Mouse (Mus musculus): ENCODE measurements around the gene Ssr4. TPM values are rescaled to one million over a fixed set of nuclear protein-coding genes. Genes with fewer than 3 reads are reported as not detected.
A peak's percentile ranks its signal among the peaks of the same experiment; 100 is the strongest.

Gene Ssr4
- total and polyA plus RNA-seq, 2 experiments from 2014 or later: 107 to 167 TPM

DNA sequence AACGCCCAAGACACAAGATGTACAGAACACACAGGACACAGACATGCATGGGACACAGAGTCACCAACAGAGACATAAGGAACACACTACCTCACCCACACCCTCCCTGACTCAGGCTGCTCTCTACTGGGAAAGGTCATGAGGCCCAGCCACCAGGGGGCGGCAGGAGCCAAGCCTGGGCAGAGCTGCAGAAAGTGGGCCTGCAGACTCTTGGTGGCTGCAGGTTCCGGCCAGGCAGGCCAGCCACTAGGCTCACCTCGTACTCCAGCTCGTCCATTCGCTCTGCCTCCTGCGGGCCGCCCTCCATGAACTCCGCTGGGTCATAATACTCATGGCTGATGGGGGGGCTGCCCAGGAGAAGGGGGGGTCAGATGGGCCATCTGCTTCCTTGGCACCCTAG is 11.7 kb downstream of the Ssr4 start:
- H3K27ac ChIP-seq (ENCODE audit: low read depth, low read length): no peak overlapping the region
- peak; percentile 35 for DNase-seq
- peak; percentile 71 for TF ChIP-seq CTCF (IDR thresholded peaks at IDR 0.05; ENCODE audit: low read depth)
- no peaks in the 10 kb centered on the region for H3K9me3 ChIP-seq (ENCODE audit: low read length)
- no peak overlapping the region for H3K4me3 ChIP-seq (ENCODE audit: low read depth, low read length)
- H3K36me3 ChIP-seq (ENCODE audit: insufficient read depth): peaks cover 16% of the 10 kb centered on the region; the same call in 1 of the 2 replicates
- 45% methylated on average over 9 of the region's 9 CpGs for WGBS
- ATAC-seq: peak; percentile 78
- no peaks in the 10 kb centered on the region for H3K27me3 ChIP-seq (ENCODE audit: insufficient read depth, low read length)
- H3K4me1 ChIP-seq (ENCODE audit: insufficient read depth): no peaks in the 10 kb centered on the region
- H3K4me2 ChIP-seq (ENCODE audit: low read depth): no peak overlapping the region
- H3K9ac ChIP-seq: no peak overlapping the region

GRCm38 (mm10) chrX:73805814-73806213 is 19.0 kb downstream of the Ssr4 start:
- Histone ChIP-seq H3K4me3 (ENCODE audit: low read depth, low read length) (no peak overlapping the region), H3K36me3 (ENCODE audit: insufficient read depth) (no peaks in the 10 kb centered on the region), H3K9me3 (ENCODE audit: low read length) (no peaks in the 10 kb centered on the region), H3K4me2 (ENCODE audit: low read depth) (no peak overlapping the region), H3K9ac (no peak overlapping the region), H3K27me3 (ENCODE audit: insufficient read depth, low read length) (no peaks in the 10 kb centered on the region), H3K4me1 (ENCODE audit: insufficient read depth) (no peaks in the 10 kb centered on the region), H3K27ac (ENCODE audit: low read depth, low read length) (no peak overlapping the region)
- 52% methylated on average over 1 of the region's 1 CpGs for WGBS
- ATAC-seq (peak; percentile 62; the same call in 1 of the 2 replicates), DNase-seq (no peak)
- no peak for TF ChIP-seq CTCF (IDR thresholded peaks at IDR 0.05; ENCODE audit: low read depth)

DNA sequence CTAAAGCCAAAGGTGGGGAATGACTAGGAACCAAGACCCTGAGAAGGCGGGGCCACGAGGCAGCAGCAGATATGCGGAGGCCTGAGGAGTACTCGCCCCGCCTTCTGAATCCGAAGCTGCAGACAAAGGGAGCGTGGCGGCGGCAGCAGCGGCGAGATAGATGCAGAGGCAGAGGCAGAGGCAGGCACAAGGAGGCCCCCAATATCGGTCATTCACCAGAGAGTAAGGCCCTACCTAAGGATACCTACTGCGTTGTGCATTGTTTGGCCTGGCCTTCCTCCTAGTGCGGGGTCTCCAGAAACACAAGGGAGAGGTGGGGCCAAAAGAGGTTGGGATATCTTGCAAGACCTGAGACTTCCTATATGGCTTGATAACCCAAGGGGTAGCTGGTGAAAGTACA is 28.2 kb downstream of the Ssr4 start:
- 21% methylated on average over 14 of the region's 14 CpGs for WGBS

GRCm38 (mm10) chrX:73816596-73817314 is 29.9 kb downstream of the Ssr4 start:
- no peaks in the 10 kb centered on the region for H3K27me3 ChIP-seq (ENCODE audit: insufficient read depth, low read length)
- H3K36me3 ChIP-seq (ENCODE audit: insufficient read depth): no peaks in the 10 kb centered on the region
- 59% methylated on average over 3 of the region's 3 CpGs for WGBS
- H3K27ac ChIP-seq (ENCODE audit: low read depth, low read length): no peak overlapping the region
- H3K4me2 ChIP-seq (ENCODE audit: low read depth): no peak overlapping the region
- no peaks in the 10 kb centered on the region for H3K9me3 ChIP-seq (ENCODE audit: low read length)
- no peaks in the 10 kb centered on the region for H3K4me1 ChIP-seq (ENCODE audit: insufficient read depth)
- DNase-seq: no peak
- no peak for ATAC-seq
- H3K9ac ChIP-seq: no peak overlapping the region
- TF ChIP-seq CTCF (IDR thresholded peaks at IDR 0.05; ENCODE audit: low read depth): no peak
- no peak overlapping the region for H3K4me3 ChIP-seq (ENCODE audit: low read depth, low read length)

More for the DNA sequence above, 28.2 kb downstream of the Ssr4 start:
- Histone ChIP-seq H3K9me3 (ENCODE audit: low read length) (no peaks in the 10 kb centered on the region), H3K36me3 (ENCODE audit: insufficient read depth) (no peaks in the 10 kb centered on the region), H3K4me3 (ENCODE audit: low read depth, low read length) (peak overlapping the region; percentile 17), H3K9ac (peak overlapping the region; percentile 60), H3K4me2 (ENCODE audit: low read depth) (peak overlapping the region; percentile 40), H3K4me1 (ENCODE audit: insufficient read depth) (no peaks in the 10 kb centered on the region), H3K27me3 (ENCODE audit: insufficient read depth, low read length) (no peaks in the 10 kb centered on the region), H3K27ac (ENCODE audit: low read depth, low read length) (peak overlapping the region; percentile 76)
- peak; percentile 93 for ATAC-seq
- no peak for TF ChIP-seq CTCF (IDR thresholded peaks at IDR 0.05; ENCODE audit: low read depth)
- DNase-seq: peak; percentile 58

DNA sequence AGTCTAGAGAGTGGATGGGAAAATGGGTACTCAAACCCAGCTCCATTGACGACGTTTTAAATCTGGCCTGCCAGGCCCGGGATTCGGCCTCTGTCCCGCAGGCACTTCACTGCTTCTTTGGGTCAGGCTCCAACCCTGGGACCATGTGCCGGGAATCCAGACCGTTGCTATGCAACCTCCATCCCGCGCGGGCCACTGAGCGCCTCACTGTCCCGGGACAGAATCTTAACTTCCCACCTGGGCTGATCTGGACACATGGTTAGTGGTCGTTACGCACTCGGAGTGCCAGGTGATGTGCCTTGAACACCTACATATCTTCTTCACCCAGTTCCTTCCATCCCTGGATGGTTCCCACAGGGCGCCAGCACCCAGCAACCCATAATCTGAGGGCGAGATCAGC is 36.9 kb downstream of the Ssr4 start:
- H3K9ac ChIP-seq: peak overlapping the region; percentile 81
- H3K36me3 ChIP-seq (ENCODE audit: insufficient read depth): no peaks in the 10 kb centered on the region
- H3K4me2 ChIP-seq (ENCODE audit: low read depth): peak overlapping the region; percentile 53
- 35% methylated on average over 17 of the region's 17 CpGs for WGBS
- DNase-seq (no peak), ATAC-seq (peak; percentile 8)
- H3K4me1 ChIP-seq (ENCODE audit: insufficient read depth): no peaks in the 10 kb centered on the region
- TF ChIP-seq CTCF (IDR thresholded peaks at IDR 0.05; ENCODE audit: low read depth): no peak
- H3K4me3 ChIP-seq (ENCODE audit: low read depth, low read length): peak overlapping the region; percentile 55
- H3K9me3 ChIP-seq (ENCODE audit: low read length): no peaks in the 10 kb centered on the region
- no peaks in the 10 kb centered on the region for H3K27me3 ChIP-seq (ENCODE audit: insufficient read depth, low read length)
- peak overlapping the region; percentile 91 for H3K27ac ChIP-seq (ENCODE audit: low read depth, low read length)

- TF ChIP-seq CTCF (IDR thresholded peaks at IDR 0.05; ENCODE audit: low read depth): no peak
- Histone ChIP-seq H3K27ac (ENCODE audit: low read depth, low read length) (peak within 1 kb of the TSS; percentile 91), H3K9ac (peak within 1 kb of the TSS; percentile 81), H3K4me2 (ENCODE audit: low read depth) (peak within 1 kb of the TSS; percentile 53), H3K36me3 (ENCODE audit: insufficient read depth) (no peaks in the 10 kb centered on the region), H3K9me3 (ENCODE audit: low read length) (no peaks in the 10 kb centered on the region), H3K4me1 (ENCODE audit: insufficient read depth) (no peaks in the 10 kb centered on the region), H3K27me3 (ENCODE audit: insufficient read depth, low read length) (no peaks in the 10 kb centered on the region), H3K4me3 (ENCODE audit: low read depth, low read length) (peak within 1 kb of the TSS; percentile 55)
- ATAC-seq (peak; percentile 92), DNase-seq (peak; percentile 89)
- WGBS: 31% methylated on average over 57 of the region's 84 CpGs
Measured at GRCm38 (mm10) chrX:73824185-73825151, 37.6 kb downstream of the Ssr4 start, which contains the start of gene Pdzd4. Gene Pdzd4, minus strand, starts transcription at chrX:73824969.

Measured in forebrain, postnatal 0 days (tissue).